Mouse (Mus musculus) intestine, postnatal 0 days (tissue): Measurements from ENCODE around the gene Il1r1. TPM values are rescaled to one million over a fixed set of nuclear protein-coding genes. Genes with fewer than 3 reads are reported as not detected.

Experiments
- ATAC-seq: fragments of 200-750 bp; cut with Nextera tagmentation; 2 replicates; pipeline ENCODE4 v1.8.0; 2017; ENCODE audit warnings: mild to moderate bottlenecking, moderate TSS enrichment, moderate library complexity
- H3K27ac ChIP-seq: fragments of 300-500 bp; sonication (generic); 2 replicates; pipeline ENCODE4 v1.5.1; 2014; ENCODE audit warnings: mild to moderate bottlenecking, low read depth, low read length, moderate library complexity
- H3K27me3 ChIP-seq: fragments of 300-500 bp; sonication (generic); replicated peaks from 2 replicates; pipeline ENCODE4 v1.6.1; 2014; ENCODE audit warnings: low read length, mixed read lengths; ENCODE audit not compliant: control insufficient read depth, insufficient read depth
- H3K36me3 ChIP-seq: fragments of 300-500 bp; sonication (generic); 2 replicates; pipeline ENCODE4 v1.6.1; 2014; ENCODE audit warnings: mild to moderate bottlenecking, moderate library complexity; ENCODE audit not compliant: control insufficient read depth, insufficient read depth
- H3K4me1 ChIP-seq: fragments of 300-500 bp; sonication (generic); replicated peaks from 2 replicates; pipeline ENCODE4 v1.6.1; 2014; ENCODE audit warnings: antibody characterized with exemption, low read length, mixed read lengths; ENCODE audit not compliant: control insufficient read depth, insufficient read depth
- H3K4me2 ChIP-seq: fragments of 300-500 bp; sonication (generic); replicated peaks from 2 replicates; pipeline ENCODE4 v1.6.1; 2014; ENCODE audit warnings: low read depth, mild to moderate bottlenecking, moderate library complexity
- H3K4me3 ChIP-seq: fragments of 300-500 bp; sonication (generic); 2 replicates; pipeline ENCODE4 v1.5.1; 2014; ENCODE audit warnings: low read depth, low read length
- H3K9ac ChIP-seq: fragments of 300-500 bp; sonication (generic); 2 replicates; pipeline ENCODE4 v1.6.1; 2014; ENCODE audit warnings: mild to moderate bottlenecking, low read depth, low read length
- H3K9me3 ChIP-seq: fragments of 300-500 bp; sonication (generic); 2 replicates; pipeline ENCODE4 v1.6.1; 2016; ENCODE audit warnings: mixed run types; ENCODE audit not compliant: control insufficient read depth
- CTCF ChIP-seq: sonication (generic); IDR thresholded peaks from 2 replicates; pipeline ENCODE4 v1.5.1; 2016; ENCODE audit warnings: low read depth, mild to moderate bottlenecking, control low read depth, antibody characterized with exemption, moderate library complexity
- WGBS: fragments of 180-500 bp; shearing (Covaris S2); extraction: QIAGEN DNeasy Blood & Tissue Kit; methylation state at CpG from one replicate; pipeline ENCODE4 v1.1.7; 2014; 5-methylcytosine and 5-hydroxymethylcytosine counted together
- polyA plus RNA-seq: library from polyadenylated mRNA; unstranded; fragments of >200 nt; fragmentation: Nextera tagmentation; extraction: Ambion mirVana; gene quantifications from 2 replicates; pipeline ENCODE4 v1.2.1, GENCODE M21; 2015

Il1r1 gene
- polyA plus RNA-seq, 1 experiment from 2014 or later: 5.9 TPM

DNA sequence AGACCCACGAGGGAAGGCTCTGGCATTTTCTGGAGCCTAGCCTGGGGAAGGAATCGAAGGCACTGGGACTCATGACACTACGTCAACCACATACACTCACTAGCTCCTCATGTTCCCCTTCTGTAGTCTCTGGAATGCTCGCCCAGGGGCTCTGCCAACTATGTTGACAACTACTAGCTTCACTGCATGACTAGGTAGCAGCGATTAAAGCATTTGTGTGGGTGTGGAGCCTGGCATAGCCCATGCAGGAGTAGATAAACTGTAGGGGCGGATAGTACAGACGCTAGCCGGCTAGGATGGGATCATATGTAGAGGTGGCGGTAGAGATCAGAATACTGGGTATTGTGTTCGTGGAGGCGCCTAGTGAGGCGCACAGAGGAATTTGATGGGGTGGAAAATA lies 45.5 kb downstream of the Il1r1 start:
- Histone ChIP-seq H3K9ac (no peak overlapping the region), H3K4me2 (no peak overlapping the region), H3K36me3 (no peaks in the 10 kb centered on the region), H3K27ac (no peak overlapping the region), H3K4me3 (no peak overlapping the region), H3K9me3 (no peaks in the 10 kb centered on the region), H3K27me3 (no peaks in the 10 kb centered on the region), H3K4me1 (0 out of 2 replicates have a peak, but pooled peaks cover 3% of the 10 kb centered on the region)
- 91% methylated on average over 12 of the region's 12 CpGs for WGBS
- ATAC-seq: no peak
- no peak for TF ChIP-seq CTCF

GRCm38 (mm10) chr1:40271052-40271451 lies 46.2 kb downstream of the Il1r1 start:
- Histone ChIP-seq H3K36me3 (no peaks in the 10 kb centered on the region), H3K9ac (no peak overlapping the region), H3K27me3 (no peaks in the 10 kb centered on the region), H3K9me3 (no peaks in the 10 kb centered on the region), H3K27ac (no peak overlapping the region), H3K4me1 (no peaks in the 10 kb centered on the region), H3K4me3 (no peak overlapping the region), H3K4me2 (no peak overlapping the region)
- 79% methylated on average over 4 of the region's 4 CpGs for WGBS
- no peak for TF ChIP-seq CTCF
- ATAC-seq: no peak

GRCm38 (mm10) chr1:40271486-40272055 lies 46.7 kb downstream of the Il1r1 start:
- no peaks in the 10 kb centered on the region for H3K9me3 ChIP-seq
- no peak for TF ChIP-seq CTCF
- H3K36me3 ChIP-seq: no peaks in the 10 kb centered on the region
- no peak overlapping the region for H3K4me3 ChIP-seq
- H3K9ac ChIP-seq: no peak overlapping the region
- H3K4me1 ChIP-seq: no peaks in the 10 kb centered on the region
- H3K27ac ChIP-seq: no peak overlapping the region
- no peaks in the 10 kb centered on the region for H3K27me3 ChIP-seq
- ATAC-seq: no peak
- 84% methylated on average over 10 of the region's 10 CpGs for WGBS
- H3K4me2 ChIP-seq: no peak overlapping the region

DNA sequence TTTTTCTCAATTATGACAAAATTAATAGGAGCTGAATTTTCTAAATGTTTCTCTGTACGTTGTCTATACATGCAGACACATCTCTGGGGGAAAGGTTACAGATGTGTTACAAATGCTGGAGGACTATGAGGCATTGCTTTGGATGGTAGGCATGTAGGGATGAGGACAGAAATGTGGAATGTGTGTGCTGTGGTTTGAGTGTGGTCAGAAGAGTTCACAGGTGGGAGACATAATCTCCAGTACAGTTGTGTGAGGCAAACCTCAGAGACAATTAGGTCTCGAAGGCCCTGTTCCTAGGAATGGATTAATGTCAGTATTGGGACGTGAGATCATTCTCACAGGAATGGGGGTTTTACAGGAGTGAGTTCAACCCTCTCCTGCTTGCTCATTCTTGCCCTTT lies 47.3 kb downstream of the Il1r1 start:
- Histone ChIP-seq H3K9me3 (no peaks in the 10 kb centered on the region), H3K4me3 (no peak overlapping the region), H3K4me1 (no peaks in the 10 kb centered on the region), H3K27me3 (no peaks in the 10 kb centered on the region), H3K9ac (no peak overlapping the region), H3K36me3 (no peaks in the 10 kb centered on the region), H3K4me2 (no peak overlapping the region), H3K27ac (no peak overlapping the region)
- ATAC-seq: no peak
- no peak for TF ChIP-seq CTCF
- 93% methylated on average over 3 of the region's 3 CpGs for whole genome bisulfite sequencing

- no peak overlapping the region for H3K9ac ChIP-seq
- no peak for ATAC-seq
These were observed 48.6 kb downstream of the Il1r1 start for GRCm38 (mm10) chr1:40273491-40273890.

GRCm38 (mm10) chr1:40275285-40276013 lies 50.6 kb downstream of the Il1r1 start:
- Histone ChIP-seq H3K27me3 (no peaks in the 10 kb centered on the region), H3K9me3 (no peaks in the 10 kb centered on the region), H3K9ac (no peak overlapping the region), H3K36me3 (no peaks in the 10 kb centered on the region), H3K4me3 (no peak overlapping the region), H3K27ac (peak overlapping the region; percentile 50; the same call in 1 of the 2 replicates), H3K4me1 (no peaks in the 10 kb centered on the region), H3K4me2 (no peak overlapping the region)
- ATAC-seq: no peak
- no peak for TF ChIP-seq CTCF
- 62% methylated on average over 10 of the region's 10 CpGs for WGBS

More at GRCm38 (mm10) chr1:40273491-40273890, 48.6 kb downstream of the Il1r1 start:
- Histone ChIP-seq H3K27ac (no peak overlapping the region), H3K9me3 (no peaks in the 10 kb centered on the region), H3K27me3 (no peaks in the 10 kb centered on the region), H3K36me3 (no peaks in the 10 kb centered on the region), H3K4me3 (no peak overlapping the region), H3K4me2 (no peak overlapping the region), H3K4me1 (no peaks in the 10 kb centered on the region)
- TF ChIP-seq CTCF: no peak
- whole genome bisulfite sequencing: 82% methylated on average over 1 of the region's 1 CpGs
